Mouse (Mus musculus) cerebellum, adult 2 months (tissue): ENCODE data around the gene Ube2r2.

Experiments used
- CTCF ChIP-seq: fragments of 200-500 bp; IDR thresholded peaks from 2 replicates; pipeline ENCODE4 v1.5.1; 2011; ENCODE audit warnings: low read depth, mild to moderate bottlenecking, control low read depth, low read length, moderate library complexity, borderline replicate concordance; ENCODE audit not compliant: insufficient read depth
- POLR2A ChIP-seq: fragments of 200-500 bp; IDR thresholded peaks from 2 replicates; pipeline ENCODE4 v1.6.1; 2011; ENCODE audit warnings: low read length, control low read depth, borderline replicate concordance; ENCODE audit not compliant: insufficient read depth

DNA sequence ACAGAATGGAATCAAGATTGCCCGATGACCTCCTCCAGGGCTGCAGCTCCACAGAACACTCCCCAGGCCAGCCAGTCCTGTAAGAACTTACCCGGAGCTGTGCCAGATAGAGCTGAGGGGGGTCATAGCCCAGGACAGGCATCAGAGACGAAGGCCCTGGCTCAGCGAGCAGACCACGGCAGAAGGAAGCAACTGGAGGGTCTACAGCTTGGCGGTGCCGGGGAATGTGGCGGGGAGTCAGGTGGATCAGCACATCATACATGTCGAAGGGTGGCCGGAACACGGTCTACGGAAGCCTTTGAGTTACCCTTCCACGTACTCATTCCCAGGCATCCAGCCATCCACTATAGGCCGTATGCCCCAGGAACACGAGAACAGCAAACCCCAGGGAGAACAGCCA lies 19.8 kb upstream of the Ube2r2 start:
- no peak for TF ChIP-seq CTCF
- TF ChIP-seq POLR2A = no peak
